Mouse (Mus musculus): ENCODE measurements around the gene Gm10799. TPM values are rescaled to one million over a fixed set of nuclear protein-coding genes. Genes with fewer than 3 reads are reported as not detected.
"Not testable (repeated sequence)": the region's sequence is repeated elsewhere in the genome, so short reads cannot be mapped to it uniquely, and the experiment has no call there.

Gene Gm10799
- polyA plus RNA-seq, 1 experiment from 2014 or later, result not detected

DNA sequence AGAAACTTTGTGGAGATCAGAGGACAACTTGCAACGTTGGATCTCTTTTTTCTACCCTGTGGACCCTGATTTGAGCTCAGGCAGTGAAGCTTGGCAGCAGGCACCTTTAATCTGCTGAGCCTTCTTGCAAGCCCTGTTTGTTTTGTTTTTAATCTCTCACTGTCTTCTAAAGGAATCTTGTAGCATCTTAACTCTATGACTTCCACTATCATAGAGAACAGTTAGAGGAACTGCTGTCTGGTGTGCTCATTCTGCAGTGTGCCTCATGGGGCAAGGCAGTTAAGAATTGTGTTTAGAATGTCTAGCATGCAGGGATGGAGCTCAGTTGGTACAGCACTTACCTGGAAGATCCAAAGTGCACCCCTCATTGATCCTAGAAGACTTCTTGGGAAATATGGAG is 31.6 kb upstream of the Gm10799 start:
- Histone ChIP-seq H3K27ac (ENCODE audit: low read depth, low read length) (no peak overlapping the region), H3K27me3 (ENCODE audit: control insufficient read depth, insufficient read depth, low read length) (no peaks in the 10 kb centered on the region), H3K4me3 (ENCODE audit: low read depth, low read length) (no peak overlapping the region), H3K9me3 (ENCODE audit: control insufficient read depth, low read length) (no peaks in the 10 kb centered on the region), H3K4me2 (ENCODE audit: low read depth) (no peak overlapping the region), H3K36me3 (ENCODE audit: control insufficient read depth, insufficient read depth, low read length) (no peaks in the 10 kb centered on the region), H3K4me1 (ENCODE audit: control insufficient read depth, insufficient read depth, low read length) (no peaks in the 10 kb centered on the region), H3K9ac (ENCODE audit: low read length) (no peak overlapping the region)
- 71% methylated on average over 1 of the region's 1 CpGs for WGBS
- no peak for ATAC-seq (ENCODE audit: insufficient read depth, low FRiP score, low TSS enrichment)
- DNase-seq (ENCODE audit: low spot score), result no peak

DNA sequence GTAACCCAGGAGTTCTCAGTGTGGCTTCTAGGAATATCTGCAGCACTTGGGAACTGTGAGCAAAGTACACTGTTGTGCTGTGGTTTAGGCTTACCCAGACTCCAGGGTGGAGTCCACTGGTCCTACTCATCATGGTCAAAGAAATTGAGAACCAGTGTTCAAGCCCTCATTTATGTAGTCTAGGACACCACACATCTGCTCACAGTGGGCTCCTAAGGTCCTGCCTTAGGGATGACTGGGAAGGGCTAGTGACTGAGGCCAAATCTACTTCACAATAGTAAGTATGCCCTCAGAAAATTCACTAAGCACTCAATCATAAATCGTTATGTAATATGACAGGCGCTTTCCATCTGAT is 30.9 kb upstream of the Gm10799 start:
- WGBS, result 85% methylated on average over 2 of the region's 2 CpGs
- no peak overlapping the region for H3K9ac ChIP-seq (ENCODE audit: low read length)
- H3K9me3 ChIP-seq (ENCODE audit: control insufficient read depth, low read length), result no peaks in the 10 kb centered on the region
- H3K4me3 ChIP-seq (ENCODE audit: low read depth, low read length), result no peak overlapping the region
- ATAC-seq (ENCODE audit: insufficient read depth, low FRiP score, low TSS enrichment), result no peak
- H3K36me3 ChIP-seq (ENCODE audit: control insufficient read depth, insufficient read depth, low read length), result no peaks in the 10 kb centered on the region
- no peaks in the 10 kb centered on the region for H3K4me1 ChIP-seq (ENCODE audit: control insufficient read depth, insufficient read depth, low read length)
- H3K4me2 ChIP-seq (ENCODE audit: low read depth), result no peak overlapping the region; the same call in 1 of the 2 replicates
- H3K27me3 ChIP-seq (ENCODE audit: control insufficient read depth, insufficient read depth, low read length), result no peaks in the 10 kb centered on the region
- no peak for DNase-seq (ENCODE audit: low spot score)
- H3K27ac ChIP-seq (ENCODE audit: low read depth, low read length), result no peak overlapping the region

GRCm38 (mm10) chr2:104098529-104099230 is 30.3 kb upstream of the Gm10799 start:
- Histone ChIP-seq H3K4me2 (ENCODE audit: low read depth) (no peak overlapping the region; the same call in 1 of the 2 replicates), H3K4me3 (ENCODE audit: low read depth, low read length) (no peak overlapping the region), H3K9me3 (ENCODE audit: control insufficient read depth, low read length) (no peaks in the 10 kb centered on the region), H3K9ac (ENCODE audit: low read length) (no peak overlapping the region), H3K27me3 (ENCODE audit: control insufficient read depth, insufficient read depth, low read length) (no peaks in the 10 kb centered on the region), H3K36me3 (ENCODE audit: control insufficient read depth, insufficient read depth, low read length) (no peaks in the 10 kb centered on the region), H3K4me1 (ENCODE audit: control insufficient read depth, insufficient read depth, low read length) (no peaks in the 10 kb centered on the region), H3K27ac (ENCODE audit: low read depth, low read length) (no peak overlapping the region)
- WGBS, result 29% methylated on average over 3 of the region's 3 CpGs
- ATAC-seq (ENCODE audit: insufficient read depth, low FRiP score, low TSS enrichment), result no peak
- no peak for DNase-seq (ENCODE audit: low spot score)

DNA sequence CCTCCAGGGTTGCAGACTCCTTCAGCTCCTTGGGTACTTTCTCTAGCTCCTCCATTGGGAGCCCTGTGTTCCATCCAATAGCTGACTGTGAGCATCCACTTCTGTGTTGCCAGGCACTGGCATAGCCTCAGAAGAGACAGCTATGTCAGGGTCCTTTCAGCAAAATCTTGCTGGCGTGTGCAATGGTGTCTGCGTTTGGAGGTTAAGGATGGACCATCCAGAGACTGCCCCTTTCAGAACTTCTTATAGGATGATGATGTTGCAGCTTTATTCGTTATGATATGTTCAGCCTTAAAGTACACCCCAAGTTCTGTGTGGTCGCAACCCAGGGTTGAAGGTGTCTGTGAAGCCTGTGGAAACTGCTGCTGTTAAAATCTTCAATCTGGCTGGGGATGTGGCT is 29.0 kb upstream of the Gm10799 start:
- H3K27ac ChIP-seq (ENCODE audit: low read depth, low read length); H3K4me2 ChIP-seq (ENCODE audit: low read depth); H3K36me3 ChIP-seq (ENCODE audit: control insufficient read depth, insufficient read depth, low read length); H3K9ac ChIP-seq (ENCODE audit: low read length); ATAC-seq (ENCODE audit: insufficient read depth, low FRiP score, low TSS enrichment); H3K4me3 ChIP-seq (ENCODE audit: low read depth, low read length); H3K27me3 ChIP-seq (ENCODE audit: control insufficient read depth, insufficient read depth, low read length); H3K9me3 ChIP-seq (ENCODE audit: control insufficient read depth, low read length); H3K4me1 ChIP-seq (ENCODE audit: control insufficient read depth, insufficient read depth, low read length); DNase-seq (ENCODE audit: low spot score): not testable (repeated sequence)
- 96% methylated on average over 4 of the region's 4 CpGs for WGBS

DNA sequence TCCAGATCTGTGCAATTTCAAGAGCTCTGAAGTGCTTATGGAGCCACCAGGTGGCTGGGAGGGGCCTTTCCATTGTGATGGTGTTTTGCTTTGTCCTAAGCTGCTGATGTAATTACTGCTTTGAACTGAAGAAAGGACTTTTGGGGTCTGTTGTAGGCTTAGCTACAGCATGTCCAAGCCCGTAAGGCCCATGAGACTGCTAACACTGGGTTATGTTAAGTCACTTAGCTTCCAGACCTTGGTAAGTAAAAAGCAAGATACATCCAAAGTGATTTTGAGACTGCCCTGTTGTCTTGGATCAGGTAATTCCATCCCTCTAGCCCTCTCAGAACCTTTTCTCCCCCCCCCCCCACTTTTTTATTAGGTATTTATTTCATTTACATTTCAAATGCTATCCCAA is 28.4 kb upstream of the Gm10799 start:
- H3K9ac ChIP-seq (ENCODE audit: low read length); DNase-seq (ENCODE audit: low spot score); H3K4me1 ChIP-seq (ENCODE audit: control insufficient read depth, insufficient read depth, low read length); H3K4me3 ChIP-seq (ENCODE audit: low read depth, low read length); ATAC-seq (ENCODE audit: insufficient read depth, low FRiP score, low TSS enrichment); H3K27ac ChIP-seq (ENCODE audit: low read depth, low read length); H3K4me2 ChIP-seq (ENCODE audit: low read depth); H3K27me3 ChIP-seq (ENCODE audit: control insufficient read depth, insufficient read depth, low read length); H3K36me3 ChIP-seq (ENCODE audit: control insufficient read depth, insufficient read depth, low read length); H3K9me3 ChIP-seq (ENCODE audit: control insufficient read depth, low read length): not testable (repeated sequence)
- WGBS, result 57% methylated on average over 1 of the region's 1 CpGs

GRCm38 (mm10) chr2:104096256-104096655 is 27.9 kb upstream of the Gm10799 start:
- no peak for DNase-seq (ENCODE audit: low spot score)
- WGBS, result 48% methylated on average over 10 of the region's 10 CpGs
- Histone ChIP-seq H3K4me2 (ENCODE audit: low read depth) (peak overlapping the region; percentile 45), H3K27ac (ENCODE audit: low read depth, low read length) (no peak overlapping the region), H3K4me1 (ENCODE audit: control insufficient read depth, insufficient read depth, low read length) (no peaks in the 10 kb centered on the region), H3K9me3 (ENCODE audit: control insufficient read depth, low read length) (no peaks in the 10 kb centered on the region), H3K9ac (ENCODE audit: low read length) (peak overlapping the region; percentile 58), H3K4me3 (ENCODE audit: low read depth, low read length) (peak overlapping the region; percentile 41), H3K36me3 (ENCODE audit: control insufficient read depth, insufficient read depth, low read length) (no peaks in the 10 kb centered on the region), H3K27me3 (ENCODE audit: control insufficient read depth, insufficient read depth, low read length) (no peaks in the 10 kb centered on the region)
- no peak for ATAC-seq (ENCODE audit: insufficient read depth, low FRiP score, low TSS enrichment)

- H3K9ac ChIP-seq (ENCODE audit: low read length), result peak within 1 kb of the TSS; percentile 58
- peak within 1 kb of the TSS; percentile 45 for H3K4me2 ChIP-seq (ENCODE audit: low read depth)
- H3K27ac ChIP-seq (ENCODE audit: low read depth, low read length), result peak within 1 kb of the TSS; percentile 36; the same call in 1 of the 2 replicates
- WGBS, result 3% methylated on average over 15 of the region's 15 CpGs
- no peaks in the 10 kb centered on the region for H3K36me3 ChIP-seq (ENCODE audit: control insufficient read depth, insufficient read depth, low read length)
- DNase-seq (ENCODE audit: low spot score) (peak; percentile 83), ATAC-seq (ENCODE audit: insufficient read depth, low FRiP score, low TSS enrichment) (peak; percentile 90)
- H3K4me1 ChIP-seq (ENCODE audit: control insufficient read depth, insufficient read depth, low read length), result no peaks in the 10 kb centered on the region
- H3K9me3 ChIP-seq (ENCODE audit: control insufficient read depth, low read length), result no peaks in the 10 kb centered on the region
- no peaks in the 10 kb centered on the region for H3K27me3 ChIP-seq (ENCODE audit: control insufficient read depth, insufficient read depth, low read length)
- H3K4me3 ChIP-seq (ENCODE audit: low read depth, low read length), result peak within 1 kb of the TSS; percentile 41
Measured at GRCm38 (mm10) chr2:104095741-104096213, 27.4 kb upstream of the Gm10799 start, which contains the start of gene Cd59a. Gene Cd59a, plus strand, starts transcription at chr2:104095801.

DNA sequence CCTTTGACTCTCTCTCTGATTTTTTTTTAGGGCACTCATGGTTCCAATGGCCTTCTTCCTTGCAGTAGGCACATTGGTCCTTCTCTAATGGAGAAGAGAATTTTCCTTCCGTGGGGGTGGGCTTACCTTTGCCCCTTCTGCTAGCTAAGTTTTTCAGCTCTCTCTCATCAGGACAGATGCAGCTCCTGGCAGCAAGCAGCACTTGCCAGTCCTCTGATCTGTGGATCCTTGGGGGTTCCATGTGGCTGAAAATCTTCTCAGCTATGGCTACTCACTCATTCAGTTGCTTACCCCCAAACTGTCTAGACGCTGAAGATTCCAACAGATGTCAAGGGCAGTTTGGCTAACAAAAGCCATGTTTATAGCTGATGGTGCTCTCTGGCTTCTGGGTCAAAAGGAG is 25.0 kb upstream of the Gm10799 start:
- Histone ChIP-seq H3K4me1 (ENCODE audit: control insufficient read depth, insufficient read depth, low read length) (no peaks in the 10 kb centered on the region), H3K9me3 (ENCODE audit: control insufficient read depth, low read length) (no peaks in the 10 kb centered on the region), H3K9ac (ENCODE audit: low read length) (no peak overlapping the region), H3K36me3 (ENCODE audit: control insufficient read depth, insufficient read depth, low read length) (no peaks in the 10 kb centered on the region), H3K4me2 (ENCODE audit: low read depth) (no peak overlapping the region), H3K27ac (ENCODE audit: low read depth, low read length) (no peak overlapping the region), H3K4me3 (ENCODE audit: low read depth, low read length) (no peak overlapping the region), H3K27me3 (ENCODE audit: control insufficient read depth, insufficient read depth, low read length) (no peaks in the 10 kb centered on the region)
- DNase-seq (ENCODE audit: low spot score), result no peak
- 72% methylated on average over 2 of the region's 2 CpGs for WGBS
- no peak for ATAC-seq (ENCODE audit: insufficient read depth, low FRiP score, low TSS enrichment)

GRCm38 (mm10) chr2:104087562-104087961 is 19.2 kb upstream of the Gm10799 start:
- H3K9me3 ChIP-seq (ENCODE audit: control insufficient read depth, low read length); H3K4me2 ChIP-seq (ENCODE audit: low read depth); H3K4me3 ChIP-seq (ENCODE audit: low read depth, low read length); DNase-seq (ENCODE audit: low spot score); H3K9ac ChIP-seq (ENCODE audit: low read length); ATAC-seq (ENCODE audit: insufficient read depth, low FRiP score, low TSS enrichment); H3K36me3 ChIP-seq (ENCODE audit: control insufficient read depth, insufficient read depth, low read length); H3K4me1 ChIP-seq (ENCODE audit: control insufficient read depth, insufficient read depth, low read length); H3K27ac ChIP-seq (ENCODE audit: low read depth, low read length); H3K27me3 ChIP-seq (ENCODE audit: control insufficient read depth, insufficient read depth, low read length): not testable (repeated sequence)
- WGBS, result 63% methylated on average over 1 of the region's 1 CpGs
